Mouse (Mus musculus): ENCODE data around the gene Nrm.

- TF ChIP-seq EP300 (optimal IDR thresholded peaks at IDR 0.05) (no peak), CTCF (IDR thresholded peaks at IDR 0.05; ENCODE audit: low read depth) (no peak)
These were observed 28.5 kb upstream of the Nrm start for GRCm38 (mm10) chr17:35832400-35833238.
